Mouse (Mus musculus) midbrain, embryonic 14.5 days (tissue): ENCODE measurements at regions not wholly inside any gene's neighbourhood (a gene's known extent, or its start where the extent isn't known, plus 50 kb on each side); places are given as distances from the start of the nearest gene placed in this dataset.
A peak's percentile ranks its signal among the peaks of the same experiment; 100 is the strongest.

ENCODE experiments used
- ATAC-seq: fragments of 200-750 bp; cut with Nextera tagmentation; 2 replicates; pipeline ENCODE4 v1.8.0; 2017; ENCODE audit warnings: moderate number of reproducible peaks, moderate library complexity; ENCODE audit not compliant: low FRiP score, low TSS enrichment
- DNase-seq: peaks from one replicate; pipeline ENCODE4 v3.0.0-alpha.2; 2015
- H3K27ac ChIP-seq: fragments of 300-500 bp; sonication (generic); replicated peaks from 2 replicates; pipeline ENCODE4 v1.5.1; 2014; ENCODE audit warnings: mild to moderate bottlenecking, low read depth, low read length, moderate library complexity
- H3K27me3 ChIP-seq: fragments of 300-500 bp; sonication (generic); 2 replicates; pipeline ENCODE4 v1.6.1; 2014; ENCODE audit warnings: low read length, control low read depth, mixed read lengths; ENCODE audit not compliant: control insufficient read depth, insufficient read depth
- H3K36me3 ChIP-seq: fragments of 300-500 bp; sonication (generic); 2 replicates; pipeline ENCODE4 v1.6.1; 2014; ENCODE audit warnings: low read length, control low read depth; ENCODE audit not compliant: control insufficient read depth, insufficient read depth
- H3K4me1 ChIP-seq: fragments of 300-500 bp; sonication (generic); 2 replicates; pipeline ENCODE4 v1.6.1; 2014; ENCODE audit warnings: mild to moderate bottlenecking, antibody characterized with exemption, low read length, control low read depth; ENCODE audit not compliant: control insufficient read depth, insufficient read depth
- H3K4me2 ChIP-seq: fragments of 300-500 bp; sonication (generic); 2 replicates; pipeline ENCODE4 v1.6.1; 2014; ENCODE audit warnings: mild to moderate bottlenecking, low read length, moderate library complexity
- H3K4me3 ChIP-seq: fragments of 300-500 bp; sonication (generic); replicated peaks from 2 replicates; pipeline ENCODE4 v1.5.1; 2014; ENCODE audit warnings: low read depth, low read length
- H3K9ac ChIP-seq: fragments of 300-500 bp; sonication (generic); replicated peaks from 2 replicates; pipeline ENCODE4 v1.6.1; 2014; ENCODE audit warnings: mild to moderate bottlenecking, low read length, moderate library complexity
- H3K9me3 ChIP-seq: fragments of 300-500 bp; sonication (generic); 2 replicates; pipeline ENCODE4 v1.6.1; 2016; ENCODE audit warnings: low read length, control low read depth, mixed read lengths; ENCODE audit not compliant: control insufficient read depth
- WGBS: fragments of 180-500 bp; shearing (Covaris S2); extraction: QIAGEN DNeasy Blood & Tissue Kit; methylation state at CpG from one replicate; pipeline ENCODE4 v1.1.7; 2014; 5-methylcytosine and 5-hydroxymethylcytosine counted together

- ATAC-seq (no peak), DNase-seq (no peak)
- no peaks in the 10 kb centered on the region for H3K27me3 ChIP-seq
- no peaks in the 10 kb centered on the region for H3K9me3 ChIP-seq
- H3K4me3 ChIP-seq = no peak overlapping the region
- no peak overlapping the region for H3K27ac ChIP-seq
- no peak overlapping the region for H3K9ac ChIP-seq
- H3K4me1 ChIP-seq = no peaks in the 10 kb centered on the region
- 81% methylated on average over 13 of the region's 13 CpGs for WGBS
- H3K36me3 ChIP-seq = no peaks in the 10 kb centered on the region
- no peak overlapping the region for H3K4me2 ChIP-seq
Observed at GRCm38 (mm10) chr17:83913711-83914415, 66.1 kb upstream of the Haao start.

DNA sequence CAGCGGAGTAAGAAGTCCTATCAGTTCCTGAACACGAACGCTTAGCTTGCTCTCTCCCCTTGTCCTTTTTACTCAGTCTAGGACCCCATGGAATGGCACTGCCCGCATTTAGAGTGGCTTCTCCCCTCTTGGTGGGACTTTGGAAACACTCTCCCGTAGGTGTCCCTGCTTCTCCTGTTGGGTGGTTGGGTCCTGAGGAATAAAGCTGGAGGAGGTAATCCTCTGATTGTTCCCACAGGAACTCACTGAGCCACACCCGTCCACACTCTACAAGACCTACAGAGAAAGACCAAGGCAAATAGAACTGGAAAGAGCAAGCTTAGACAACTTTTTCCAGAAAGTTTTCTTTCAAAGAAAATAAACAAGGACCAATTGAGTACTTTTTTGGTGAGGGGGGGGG lies 64.7 kb upstream of the Haao start:
- ATAC-seq (no peak), DNase-seq (no peak)
- H3K36me3 ChIP-seq = no peaks in the 10 kb centered on the region
- no peak overlapping the region for H3K4me3 ChIP-seq
- 91% methylated on average over 6 of the region's 6 CpGs for WGBS
- H3K4me1 ChIP-seq = no peaks in the 10 kb centered on the region
- no peak overlapping the region for H3K9ac ChIP-seq
- no peaks in the 10 kb centered on the region for H3K9me3 ChIP-seq
- no peak overlapping the region for H3K27ac ChIP-seq
- no peaks in the 10 kb centered on the region for H3K27me3 ChIP-seq
- H3K4me2 ChIP-seq = no peak overlapping the region

DNA sequence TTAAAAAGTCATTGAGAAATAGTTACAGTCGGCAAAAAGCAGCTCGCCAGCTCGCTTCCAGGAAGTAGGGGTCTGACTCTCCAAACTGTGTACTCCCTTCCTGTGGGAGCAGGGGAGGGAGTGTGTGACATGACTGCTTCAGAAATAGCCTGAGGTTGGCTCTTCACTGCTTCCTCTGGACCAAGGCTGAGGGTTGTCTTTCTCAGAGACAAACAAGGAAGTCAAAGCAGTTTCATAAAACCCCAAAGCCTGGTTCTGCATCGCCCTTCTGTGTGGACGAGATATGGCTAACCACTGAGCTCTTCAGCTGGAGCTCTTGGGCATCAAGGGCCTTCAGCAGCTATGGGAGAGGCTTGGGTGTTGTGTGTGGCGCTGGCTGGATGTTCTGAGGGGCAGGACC lies 61.0 kb upstream of the Haao start:
- H3K36me3 ChIP-seq = no peaks in the 10 kb centered on the region
- H3K27ac ChIP-seq = no peak overlapping the region
- no peak overlapping the region for H3K4me2 ChIP-seq
- ATAC-seq (no peak), DNase-seq (no peak)
- H3K27me3 ChIP-seq = no peaks in the 10 kb centered on the region
- no peak overlapping the region for H3K4me3 ChIP-seq
- no peaks in the 10 kb centered on the region for H3K9me3 ChIP-seq
- H3K9ac ChIP-seq = no peak overlapping the region
- WGBS = 92% methylated on average over 6 of the region's 6 CpGs
- no peaks in the 10 kb centered on the region for H3K4me1 ChIP-seq

GRCm38 (mm10) chr17:83907538-83907937 lies 59.8 kb upstream of the Haao start:
- WGBS = 97% methylated on average over 3 of the region's 3 CpGs
- DNase-seq (no peak), ATAC-seq (no peak)
- H3K27me3 ChIP-seq = no peaks in the 10 kb centered on the region
- no peak overlapping the region for H3K27ac ChIP-seq
- no peaks in the 10 kb centered on the region for H3K9me3 ChIP-seq
- H3K4me1 ChIP-seq = no peaks in the 10 kb centered on the region
- no peak overlapping the region for H3K4me2 ChIP-seq
- no peaks in the 10 kb centered on the region for H3K36me3 ChIP-seq
- H3K9ac ChIP-seq = no peak overlapping the region
- H3K4me3 ChIP-seq = no peak overlapping the region

DNA sequence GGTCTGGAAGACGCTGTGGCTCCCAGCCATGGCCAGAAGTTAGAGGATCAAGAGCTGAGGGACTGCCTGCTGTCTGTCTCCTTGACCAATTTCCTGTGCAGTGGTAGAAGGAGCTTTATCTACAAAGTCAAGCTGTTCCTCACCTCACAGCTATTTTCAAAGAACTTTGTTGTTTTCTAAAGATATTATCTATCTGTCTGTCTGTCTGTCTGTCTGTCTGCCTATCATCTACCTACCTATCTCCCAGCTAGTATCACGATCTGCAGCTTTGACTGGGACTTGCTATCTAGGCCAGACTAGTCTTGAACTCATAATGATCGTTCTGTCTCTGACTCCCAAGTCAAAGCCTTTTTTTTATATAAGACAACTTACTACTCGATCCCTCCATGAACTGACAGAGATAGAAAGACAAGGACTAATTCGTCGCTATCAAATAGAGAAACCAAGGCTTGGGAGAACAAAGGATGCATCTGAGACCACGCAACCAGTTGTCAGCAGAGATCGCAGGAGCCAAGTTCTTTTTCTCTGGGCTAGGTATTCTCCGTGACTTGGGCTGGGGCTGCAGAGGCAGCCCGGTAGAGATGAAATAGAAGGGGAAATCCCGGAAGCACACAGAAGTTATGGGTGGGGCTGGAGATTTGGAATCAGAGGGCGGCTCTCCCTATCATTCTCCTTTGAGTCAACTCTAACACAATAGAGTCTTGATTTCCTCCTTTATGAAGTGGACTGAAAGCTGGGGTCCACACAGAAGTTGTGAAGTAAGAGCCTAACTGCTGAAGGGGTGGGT lies 59.2 kb upstream of the Haao start:
- 0 out of 2 replicates have a peak, but pooled peaks cover 3% of the 10 kb centered on the region for H3K4me1 ChIP-seq
- no peaks in the 10 kb centered on the region for H3K27me3 ChIP-seq
- no peaks in the 10 kb centered on the region for H3K36me3 ChIP-seq
- DNase-seq (no peak), ATAC-seq (no peak)
- H3K9me3 ChIP-seq = no peaks in the 10 kb centered on the region
- H3K4me3 ChIP-seq = no peak overlapping the region
- no peak overlapping the region for H3K4me2 ChIP-seq
- 90% methylated on average over 12 of the region's 12 CpGs for WGBS
- H3K27ac ChIP-seq = no peak overlapping the region
- H3K9ac ChIP-seq = no peak overlapping the region

DNA sequence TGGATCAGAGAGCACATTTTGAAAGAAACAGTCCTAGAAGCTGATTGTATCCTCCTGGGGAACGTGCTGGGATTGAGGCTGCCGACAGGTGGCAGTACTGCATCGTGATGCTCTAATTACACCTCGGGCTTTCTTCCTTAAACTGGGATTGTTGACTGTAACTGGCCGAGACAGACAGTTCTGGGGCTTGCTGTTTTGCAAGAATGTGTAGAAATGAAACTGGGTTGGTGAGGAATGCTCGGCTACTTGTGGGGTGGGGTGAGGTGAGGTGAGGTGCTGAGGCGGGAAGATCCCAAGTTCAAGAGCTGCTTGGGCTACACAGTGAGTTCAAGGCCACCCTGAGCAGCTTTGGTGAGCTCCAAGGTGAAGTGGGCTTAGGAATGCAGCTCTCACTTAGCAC lies 55.7 kb upstream of the Haao start:
- Histone ChIP-seq H3K4me3 (no peak overlapping the region), H3K9ac (no peak overlapping the region), H3K9me3 (no peaks in the 10 kb centered on the region), H3K36me3 (no peaks in the 10 kb centered on the region), H3K4me2 (no peak overlapping the region), H3K27ac (no peak overlapping the region), H3K4me1 (0 out of 2 replicates have a peak, but pooled peaks cover 5% of the 10 kb centered on the region), H3K27me3 (no peaks in the 10 kb centered on the region)
- ATAC-seq (peak; percentile 31; the same call in 1 of the 2 replicates), DNase-seq (peak; percentile 91)
- 5% methylated on average over 7 of the region's 7 CpGs for WGBS

GRCm38 (mm10) chr17:83902523-83902922 lies 54.8 kb upstream of the Haao start:
- H3K4me1 ChIP-seq = 0 out of 2 replicates have a peak, but pooled peaks cover 5% of the 10 kb centered on the region
- H3K36me3 ChIP-seq = no peaks in the 10 kb centered on the region
- ATAC-seq (no peak), DNase-seq (no peak)
- H3K4me2 ChIP-seq = no peak overlapping the region
- H3K27me3 ChIP-seq = no peaks in the 10 kb centered on the region
- WGBS = 83% methylated on average over 3 of the region's 3 CpGs
- no peaks in the 10 kb centered on the region for H3K9me3 ChIP-seq
- H3K27ac ChIP-seq = no peak overlapping the region
- H3K4me3 ChIP-seq = no peak overlapping the region
- H3K9ac ChIP-seq = no peak overlapping the region

GRCm38 (mm10) chr17:83902091-83902490 lies 54.3 kb upstream of the Haao start:
- Histone ChIP-seq H3K27ac (no peak overlapping the region), H3K4me2 (no peak overlapping the region), H3K4me3 (no peak overlapping the region), H3K4me1 (0 out of 2 replicates have a peak, but pooled peaks cover 5% of the 10 kb centered on the region), H3K9me3 (no peaks in the 10 kb centered on the region), H3K27me3 (no peaks in the 10 kb centered on the region), H3K9ac (no peak overlapping the region), H3K36me3 (no peaks in the 10 kb centered on the region)
- 57% methylated on average over 6 of the region's 6 CpGs for WGBS
- ATAC-seq = no peak
- peak; percentile 27 for DNase-seq
